Mouse (Mus musculus) hindbrain, embryonic 14.5 days (tissue): ENCODE measurements at regions not wholly inside any gene's neighbourhood (a gene's known extent, or its start where the extent isn't known, plus 50 kb on each side); places are given as distances from the start of the nearest gene placed in this dataset.

ENCODE experiments used
- ATAC-seq: fragments of 200-750 bp; cut with Nextera tagmentation; 2 replicates; pipeline ENCODE4 v1.8.0; 2017; ENCODE audit warnings: moderate number of reproducible peaks, mild to moderate bottlenecking, moderate TSS enrichment, moderate library complexity; ENCODE audit not compliant: low FRiP score
- DNase-seq: peaks from one replicate; pipeline ENCODE4 v3.0.0-alpha.2; 2015; ENCODE audit warnings: low spot score
- H3K27ac ChIP-seq: fragments of 300-500 bp; sonication (generic); 2 replicates; pipeline ENCODE4 v1.5.1; 2014; ENCODE audit warnings: mild to moderate bottlenecking, moderate library complexity
- H3K27me3 ChIP-seq: fragments of 300-500 bp; sonication (generic); 2 replicates; pipeline ENCODE4 v1.6.1; 2014; ENCODE audit warnings: mild to moderate bottlenecking, low read length, mixed read lengths; ENCODE audit not compliant: control insufficient read depth, insufficient read depth
- H3K36me3 ChIP-seq: fragments of 300-500 bp; sonication (generic); replicated peaks from 2 replicates; pipeline ENCODE4 v1.6.1; 2014; ENCODE audit not compliant: control insufficient read depth, insufficient read depth
- H3K4me1 ChIP-seq: fragments of 300-500 bp; sonication (generic); replicated peaks from 2 replicates; pipeline ENCODE4 v1.6.1; 2014; ENCODE audit warnings: antibody characterized with exemption, low read length, mixed read lengths; ENCODE audit not compliant: control insufficient read depth, insufficient read depth
- H3K4me2 ChIP-seq: fragments of 300-500 bp; sonication (generic); replicated peaks from 2 replicates; pipeline ENCODE4 v1.6.1; 2014; ENCODE audit warnings: mild to moderate bottlenecking, moderate library complexity
- H3K4me3 ChIP-seq: fragments of 300-500 bp; sonication (generic); replicated peaks from 2 replicates; pipeline ENCODE4 v1.5.1; 2014; ENCODE audit warnings: mild to moderate bottlenecking, low read length
- H3K9ac ChIP-seq: fragments of 300-500 bp; sonication (generic); 2 replicates; pipeline ENCODE4 v1.6.1; 2014
- H3K9me3 ChIP-seq: fragments of 300-500 bp; sonication (generic); 2 replicates; pipeline ENCODE4 v1.6.1; 2016; ENCODE audit warnings: low read length; ENCODE audit not compliant: control insufficient read depth
- WGBS: fragments of 180-500 bp; shearing (Covaris S2); extraction: QIAGEN DNeasy Blood & Tissue Kit; methylation state at CpG from one replicate; pipeline ENCODE4 v1.1.7; 2014; 5-methylcytosine and 5-hydroxymethylcytosine counted together

DNA sequence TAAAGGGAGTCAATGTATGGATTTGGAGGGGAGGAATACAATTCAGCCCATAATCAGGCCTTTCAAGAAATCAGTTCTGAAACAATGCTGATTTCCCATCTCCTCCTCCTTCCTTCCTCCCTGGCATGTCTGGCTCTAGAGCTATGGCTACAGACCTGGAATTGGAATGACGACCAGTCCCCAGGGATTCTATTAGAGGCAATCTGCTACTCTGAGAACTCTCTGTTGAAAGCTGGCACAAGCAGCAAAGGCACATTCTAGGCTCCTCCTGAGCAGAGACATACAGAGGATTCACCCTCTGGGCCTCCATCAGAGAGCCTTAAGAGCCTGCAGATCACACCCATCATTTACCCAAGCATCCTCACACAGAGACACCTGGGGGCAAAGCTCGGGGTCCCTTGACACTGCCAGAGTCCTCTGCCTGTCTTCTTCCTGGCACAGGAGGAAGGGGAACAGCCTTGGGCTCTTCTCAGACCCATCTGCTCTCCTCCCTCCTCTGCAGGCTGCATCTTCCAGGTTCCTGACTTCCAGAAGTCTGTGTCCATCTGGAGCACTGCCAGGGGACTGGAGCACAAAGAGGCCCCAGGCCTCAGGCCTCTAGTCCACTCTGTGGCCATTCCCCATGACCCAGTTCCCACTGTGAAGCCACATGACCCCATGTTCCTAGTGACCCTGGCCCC, 176.2 kb downstream of the Rybp start:
- Histone ChIP-seq H3K9me3 (no peaks in the 10 kb centered on the region), H3K4me3 (no peak overlapping the region), H3K4me1 (no peaks in the 10 kb centered on the region; the same call in 1 of the 2 replicates), H3K36me3 (no peaks in the 10 kb centered on the region), H3K27me3 (peaks cover 3% of the 10 kb centered on the region; the same call in 1 of the 2 replicates), H3K9ac (no peak overlapping the region), H3K27ac (no peak overlapping the region), H3K4me2 (no peak overlapping the region)
- WGBS = 51% methylated on average over 2 of the region's 2 CpGs
- ATAC-seq (no peak), DNase-seq (no peak)

DNA sequence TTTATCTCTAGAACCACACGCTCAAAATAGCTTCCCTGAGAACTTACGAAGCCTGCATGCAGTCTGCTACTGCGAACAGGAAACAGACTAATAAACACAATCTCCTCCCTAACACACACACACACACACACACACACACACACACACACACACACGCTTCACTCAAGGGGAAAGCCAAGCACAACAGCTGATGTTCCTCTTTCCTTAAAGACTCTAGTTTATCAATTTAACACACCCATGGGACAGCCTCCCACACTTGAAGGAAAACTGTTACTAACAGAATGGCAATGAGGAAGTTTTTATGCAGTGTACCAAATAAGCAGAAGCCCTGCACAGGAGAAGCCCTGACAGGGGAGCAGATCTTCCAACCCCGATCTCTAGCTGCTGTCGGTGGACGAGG, 177.3 kb downstream of the Rybp start:
- H3K4me1 ChIP-seq = no peaks in the 10 kb centered on the region; the same call in 1 of the 2 replicates
- ATAC-seq (no peak), DNase-seq (no peak)
- no peaks in the 10 kb centered on the region for H3K36me3 ChIP-seq
- no peak overlapping the region for H3K27ac ChIP-seq
- H3K4me3 ChIP-seq = no peak overlapping the region
- H3K9me3 ChIP-seq = no peaks in the 10 kb centered on the region
- H3K4me2 ChIP-seq = no peak overlapping the region
- peaks cover 3% of the 10 kb centered on the region; the same call in 1 of the 2 replicates for H3K27me3 ChIP-seq
- no peak overlapping the region for H3K9ac ChIP-seq
- 76% methylated on average over 7 of the region's 7 CpGs for WGBS

GRCm38 (mm10) chr6:100109351-100109750, 177.9 kb downstream of the Rybp start:
- Histone ChIP-seq H3K27me3 (peaks cover 3% of the 10 kb centered on the region; the same call in 1 of the 2 replicates), H3K36me3 (no peaks in the 10 kb centered on the region), H3K4me1 (no peaks in the 10 kb centered on the region; the same call in 1 of the 2 replicates), H3K27ac (no peak overlapping the region), H3K4me3 (no peak overlapping the region), H3K9ac (no peak overlapping the region), H3K9me3 (no peaks in the 10 kb centered on the region), H3K4me2 (no peak overlapping the region)
- ATAC-seq (no peak), DNase-seq (no peak)
- WGBS = 62% methylated on average over 3 of the region's 3 CpGs

GRCm38 (mm10) chr6:100107508-100107907, 179.8 kb downstream of the Rybp start:
- no peak overlapping the region for H3K9ac ChIP-seq
- no peaks in the 10 kb centered on the region for H3K36me3 ChIP-seq
- no peaks in the 10 kb centered on the region for H3K9me3 ChIP-seq
- no peak overlapping the region for H3K27ac ChIP-seq
- H3K4me1 ChIP-seq = no peaks in the 10 kb centered on the region; the same call in 1 of the 2 replicates
- WGBS = 90% methylated on average over 3 of the region's 3 CpGs
- no peak overlapping the region for H3K4me2 ChIP-seq
- no peak overlapping the region for H3K4me3 ChIP-seq
- DNase-seq = no peak
- H3K27me3 ChIP-seq = peaks cover 3% of the 10 kb centered on the region; the same call in 1 of the 2 replicates
- ATAC-seq = no peak

- Histone ChIP-seq H3K9me3 (no peaks in the 10 kb centered on the region), H3K9ac (no peak overlapping the region), H3K4me1 (no peaks in the 10 kb centered on the region; the same call in 1 of the 2 replicates), H3K4me3 (no peak overlapping the region), H3K4me2 (no peak overlapping the region), H3K27ac (no peak overlapping the region), H3K36me3 (no peaks in the 10 kb centered on the region), H3K27me3 (peaks cover 7% of the 10 kb centered on the region; the same call in 1 of the 2 replicates)
- 89% methylated on average over 5 of the region's 5 CpGs for WGBS
- no peak for ATAC-seq
- DNase-seq = no peak
Measured at GRCm38 (mm10) chr6:100107066-100107465, 180.2 kb downstream of the Rybp start.

GRCm38 (mm10) chr6:100100565-100101133, 186.6 kb downstream of the Rybp start:
- no peak overlapping the region for H3K4me3 ChIP-seq
- no peaks in the 10 kb centered on the region for H3K4me1 ChIP-seq
- H3K9ac ChIP-seq = no peak overlapping the region
- no peak overlapping the region for H3K4me2 ChIP-seq
- no peak overlapping the region for H3K27ac ChIP-seq
- ATAC-seq = no peak
- no peaks in the 10 kb centered on the region for H3K36me3 ChIP-seq
- DNase-seq = no peak
- H3K9me3 ChIP-seq = no peaks in the 10 kb centered on the region
- WGBS = 79% methylated on average over 4 of the region's 4 CpGs
- H3K27me3 ChIP-seq = 0 out of 2 replicates have a peak, but pooled peaks cover 5% of the 10 kb centered on the region

DNA sequence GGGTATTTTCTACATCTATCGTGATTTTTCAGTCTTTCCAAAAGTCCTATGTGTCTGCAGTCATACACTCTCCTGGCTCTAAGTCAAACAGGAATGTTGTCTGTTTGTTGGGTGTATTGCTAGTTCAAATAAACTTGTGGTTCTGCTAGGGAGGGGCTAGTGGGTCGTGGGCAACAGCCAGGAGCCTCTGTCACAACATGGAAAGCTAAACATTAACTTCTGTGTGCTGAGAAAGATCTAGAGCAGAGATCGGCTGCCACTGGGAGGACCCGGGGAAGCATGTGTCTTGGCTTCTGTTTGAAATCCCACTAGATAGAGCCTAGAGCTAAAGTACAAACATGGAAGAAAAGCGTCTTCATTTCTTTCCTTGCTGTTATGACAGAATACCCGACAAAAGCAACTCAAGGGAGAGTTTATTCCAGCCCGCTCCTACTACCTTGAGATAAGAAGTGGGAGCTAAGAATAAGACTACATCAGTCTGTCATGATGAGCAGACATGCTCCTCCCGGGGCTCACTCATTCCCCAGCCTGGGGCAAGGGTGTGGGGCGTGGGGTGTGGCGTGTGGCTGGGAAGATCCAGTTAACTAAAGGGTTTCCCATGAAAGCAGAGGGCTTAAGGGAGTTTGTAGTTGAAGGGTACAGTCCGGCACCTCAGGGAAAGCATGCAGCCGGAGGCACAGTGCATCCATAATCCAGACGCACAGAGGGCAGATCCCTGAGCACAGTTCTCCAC, 190.7 kb downstream of the Rybp start:
- no peak overlapping the region for H3K9ac ChIP-seq
- no peak for ATAC-seq
- no peaks in the 10 kb centered on the region for H3K27me3 ChIP-seq
- no peak overlapping the region for H3K4me2 ChIP-seq
- no peaks in the 10 kb centered on the region for H3K36me3 ChIP-seq
- H3K4me3 ChIP-seq = no peak overlapping the region
- no peak for DNase-seq
- H3K27ac ChIP-seq = no peak overlapping the region
- no peaks in the 10 kb centered on the region for H3K9me3 ChIP-seq
- H3K4me1 ChIP-seq = no peaks in the 10 kb centered on the region
- 81% methylated on average over 13 of the region's 13 CpGs for WGBS

DNA sequence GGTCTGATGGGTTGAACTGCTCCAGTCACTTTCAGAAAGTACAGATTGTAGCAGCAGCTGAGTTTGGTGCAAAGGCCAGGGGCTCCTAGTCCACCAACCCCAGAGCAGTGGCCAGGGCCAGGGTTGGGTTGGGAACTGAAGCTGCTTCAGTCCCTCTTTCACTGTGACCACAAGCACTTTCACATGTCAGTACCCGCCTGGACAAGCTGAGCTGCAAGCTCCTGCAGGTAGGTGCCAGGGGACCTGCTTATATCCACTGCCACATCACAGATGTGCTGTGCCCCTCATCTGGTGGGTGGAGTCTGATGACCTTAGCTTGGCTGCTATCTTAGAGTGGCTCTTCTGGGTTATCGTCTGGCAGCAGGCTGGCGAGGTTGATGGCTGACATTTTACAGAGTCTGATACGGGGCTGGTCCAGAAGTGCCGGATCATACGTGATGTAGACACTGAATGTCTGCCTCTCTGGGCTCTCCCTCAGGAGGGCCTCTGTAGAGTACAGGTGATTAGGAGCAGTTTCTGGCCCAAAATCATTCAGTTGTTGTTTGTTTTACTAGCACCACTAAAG, 192.6 kb downstream of the Rybp start:
- Histone ChIP-seq H3K27me3 (no peaks in the 10 kb centered on the region), H3K9me3 (no peaks in the 10 kb centered on the region), H3K4me3 (no peak overlapping the region), H3K27ac (no peak overlapping the region), H3K4me1 (no peaks in the 10 kb centered on the region), H3K4me2 (no peak overlapping the region), H3K9ac (no peak overlapping the region), H3K36me3 (no peaks in the 10 kb centered on the region)
- no peak for DNase-seq
- 89% methylated on average over 6 of the region's 6 CpGs for whole genome bisulfite sequencing
- no peak for ATAC-seq

DNA sequence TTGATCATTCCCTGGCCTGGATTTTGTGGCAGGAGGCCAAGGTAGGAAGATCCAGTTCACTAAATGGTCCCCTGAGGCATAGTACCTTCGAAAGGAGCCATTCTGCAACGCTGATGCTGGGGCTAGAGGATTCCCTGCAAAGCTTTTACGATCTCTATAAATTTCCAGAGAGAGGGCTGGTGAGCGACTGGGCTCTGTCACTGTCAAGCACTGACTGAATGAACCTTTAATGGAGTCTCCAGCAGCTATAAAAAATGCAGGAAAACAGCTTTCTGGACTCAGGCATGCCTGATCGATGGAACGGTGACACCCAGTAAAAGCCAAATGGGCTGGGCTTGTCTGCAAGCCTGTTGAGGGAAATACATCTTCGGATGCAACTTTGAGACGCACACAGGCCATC, 194.4 kb downstream of the Rybp start:
- Histone ChIP-seq H3K27ac (no peak overlapping the region), H3K4me3 (no peak overlapping the region), H3K9ac (no peak overlapping the region), H3K4me2 (no peak overlapping the region), H3K36me3 (no peaks in the 10 kb centered on the region), H3K27me3 (0 out of 2 replicates have a peak, but pooled peaks cover 3% of the 10 kb centered on the region), H3K4me1 (no peaks in the 10 kb centered on the region), H3K9me3 (no peaks in the 10 kb centered on the region)
- ATAC-seq (no peak), DNase-seq (no peak)
- 67% methylated on average over 8 of the region's 8 CpGs for WGBS
